Mouse (Mus musculus): ENCODE measurements around the gene Dao. TPM values are rescaled to one million over a fixed set of nuclear protein-coding genes. Genes with fewer than 3 reads are reported as not detected.

Gene Dao
- total RNA-seq, 2 experiments from 2014 or later = not detected

DNA sequence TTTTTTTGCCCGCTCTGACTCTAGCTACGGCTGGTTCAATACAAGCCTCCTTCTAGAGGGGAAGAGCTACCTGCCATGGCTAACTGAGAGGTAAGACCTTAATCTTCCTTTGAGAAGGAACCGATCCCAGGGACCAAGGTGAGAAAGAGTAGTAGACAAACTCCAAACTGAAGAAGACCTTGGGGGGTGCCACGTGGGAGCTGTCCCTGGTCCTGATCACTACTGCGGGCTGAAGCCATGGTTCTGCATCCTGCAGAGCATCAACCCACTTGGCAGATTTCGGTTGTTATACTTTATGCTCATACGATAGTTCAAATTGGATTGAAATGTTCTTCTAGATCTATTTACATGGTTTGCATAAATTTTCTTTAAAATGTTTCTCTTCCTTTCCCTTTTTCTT is 11.6 kb downstream of the Dao start:
- no peak for DNase-seq
- intact Hi-C loops (cut with DNase I) = no loop called here

DNA sequence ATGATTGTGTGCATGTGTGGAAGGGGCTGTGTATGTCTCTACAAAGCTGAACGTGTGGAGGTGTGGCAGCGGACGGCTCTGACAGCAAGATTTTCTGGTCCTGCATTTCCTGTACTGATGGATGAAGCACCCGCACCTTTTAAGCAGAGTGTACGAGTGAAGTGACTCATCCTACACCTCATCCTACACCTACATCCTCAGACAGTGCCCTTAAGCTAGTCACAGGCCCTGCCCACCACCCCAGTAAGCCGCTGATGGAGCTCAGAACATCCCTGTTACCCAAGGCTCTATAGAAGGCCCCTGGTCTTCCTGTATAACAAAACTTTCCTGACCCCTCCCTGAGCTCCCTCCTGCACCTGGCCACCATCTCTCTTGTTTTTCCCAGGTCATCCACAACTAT is 20.9 kb downstream of the Dao start:
- no peak for DNase-seq
- intact Hi-C loops (cut with DNase I) = no loop called here

DNA sequence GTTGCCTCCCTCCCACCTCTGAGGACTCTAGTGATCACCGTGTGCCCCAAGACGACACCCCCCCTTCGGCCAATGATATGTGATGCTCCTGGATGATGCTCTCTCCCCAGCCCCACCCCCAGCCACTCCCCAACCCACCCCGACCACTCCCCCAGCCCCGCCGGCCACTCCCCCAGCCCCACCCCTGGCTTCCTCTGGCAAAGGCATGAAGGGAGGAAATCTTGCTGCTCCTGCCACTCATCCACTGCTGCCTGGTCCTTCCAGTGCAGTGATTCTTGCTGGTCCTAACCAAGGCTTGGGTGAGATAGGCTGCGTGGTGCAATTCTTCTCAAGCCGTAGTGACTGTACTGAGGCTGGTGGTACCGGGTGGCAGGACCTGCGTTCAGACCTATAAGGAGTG is 21.4 kb downstream of the Dao start:
- intact Hi-C loops (cut with DNase I) = no loop called here
- DNase-seq = no peak

DNA sequence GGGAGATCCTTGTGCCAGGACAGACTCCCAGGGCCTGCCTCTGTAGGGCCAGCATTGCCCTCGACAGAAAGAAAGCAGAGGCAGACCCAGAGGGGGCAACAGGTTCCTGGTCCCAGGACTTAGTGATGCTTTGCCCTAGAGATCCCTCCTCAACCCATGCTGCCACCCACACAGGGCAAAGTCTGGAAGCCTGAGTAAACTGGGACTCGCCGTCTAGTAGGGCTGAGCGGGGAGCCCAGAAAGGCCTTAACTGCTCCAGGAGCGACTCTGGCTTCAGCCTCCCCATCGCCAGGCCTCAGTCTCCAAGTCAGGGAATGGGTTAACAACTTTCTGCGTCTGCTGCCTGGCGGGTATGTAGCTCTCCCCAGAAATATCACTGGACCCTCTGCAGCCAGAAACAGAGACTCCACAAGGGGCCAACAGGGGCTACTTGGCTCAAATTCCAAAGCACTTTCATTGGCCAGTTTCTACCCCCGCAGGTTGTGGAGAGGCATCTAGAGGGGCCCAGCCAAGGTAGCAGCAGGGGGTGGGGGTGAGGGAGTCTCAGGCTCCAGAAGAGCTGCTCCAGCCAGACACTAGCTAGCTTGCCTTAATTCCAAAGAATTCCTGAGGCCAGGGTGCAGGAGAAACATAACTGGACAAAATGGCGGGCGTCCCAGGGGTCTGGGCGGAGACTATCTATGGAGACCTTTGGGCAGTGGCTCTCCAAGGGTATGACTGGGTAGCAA is 23.9 kb downstream of the Dao start:
- intact Hi-C loops (cut with DNase I) = no loop called here
- no peak for DNase-seq

DNA sequence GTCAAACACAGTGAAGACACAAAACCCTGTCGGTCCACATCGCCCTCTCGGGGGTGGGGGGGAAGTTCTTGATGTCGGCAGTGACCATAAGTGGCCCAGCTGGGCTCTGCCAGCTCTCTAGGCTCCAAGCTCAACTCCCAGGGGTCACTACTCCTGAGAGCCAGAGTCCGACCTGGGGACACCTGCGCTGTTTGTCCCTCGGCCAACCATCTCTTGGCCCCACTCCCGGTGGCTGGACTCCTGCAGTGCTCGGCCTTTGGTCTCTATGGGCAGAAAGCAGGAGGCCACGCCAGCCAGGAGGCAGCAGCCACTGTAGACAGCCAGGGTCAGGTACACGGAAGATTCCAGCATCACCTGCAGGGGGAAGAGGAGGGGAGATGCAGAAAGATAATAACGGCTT is 24.6 kb downstream of the Dao start:
- no peak for DNase-seq
- intact Hi-C loops (cut with DNase I) = no loop called here

DNA sequence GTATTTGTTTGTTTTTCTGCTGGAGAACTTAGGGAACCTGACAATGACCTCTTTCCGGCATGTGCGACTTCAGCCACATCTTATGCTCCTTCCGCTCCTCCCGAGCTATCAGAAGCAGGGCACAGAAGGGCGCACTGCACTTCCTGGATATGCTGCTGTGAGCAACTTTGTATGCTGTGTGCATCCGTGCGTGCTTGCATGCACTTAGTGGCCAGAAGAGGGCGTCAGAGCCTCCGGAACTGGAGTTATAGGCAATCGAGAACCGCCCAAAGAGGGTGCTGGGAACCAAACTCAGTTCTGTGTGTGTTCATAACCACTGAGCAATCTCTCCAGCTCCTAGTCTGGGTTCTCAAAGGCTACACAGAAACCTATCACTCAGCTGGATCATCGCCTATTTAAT is 27.1 kb downstream of the Dao start:
- intact Hi-C loops (cut with DNase I) = no loop called here
- DNase-seq = no peak

DNA sequence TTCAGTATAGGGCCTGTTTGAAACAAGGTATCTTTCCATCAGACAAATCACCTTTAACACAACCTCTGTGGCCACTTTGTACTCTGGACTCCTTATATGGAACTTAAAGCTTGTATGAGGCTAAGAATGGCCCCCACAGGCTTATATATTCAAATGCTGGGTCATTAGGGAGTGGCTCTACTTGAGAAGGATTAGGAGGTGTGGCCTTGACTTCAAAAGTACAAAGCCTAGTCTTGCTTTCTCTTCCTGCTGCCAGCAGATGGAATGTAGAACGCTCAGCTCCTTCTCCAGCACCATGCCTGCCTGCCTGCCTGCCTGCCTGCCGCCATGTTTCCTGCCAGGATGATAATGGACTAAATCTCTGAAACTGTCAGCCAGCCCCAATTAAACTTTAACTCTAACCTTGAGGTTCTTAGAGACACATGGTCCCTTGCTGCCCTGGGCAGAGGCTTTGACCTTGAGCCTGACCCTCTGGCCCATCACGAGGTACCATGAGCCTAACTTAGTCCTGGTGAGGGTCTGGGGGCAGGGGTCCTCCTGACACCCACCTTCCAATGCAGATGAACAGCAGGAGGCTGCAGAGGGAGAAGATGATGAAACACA is 28.8 kb downstream of the Dao start:
- intact Hi-C loops (cut with DNase I) = no loop called here
- no peak for DNase-seq

DNA sequence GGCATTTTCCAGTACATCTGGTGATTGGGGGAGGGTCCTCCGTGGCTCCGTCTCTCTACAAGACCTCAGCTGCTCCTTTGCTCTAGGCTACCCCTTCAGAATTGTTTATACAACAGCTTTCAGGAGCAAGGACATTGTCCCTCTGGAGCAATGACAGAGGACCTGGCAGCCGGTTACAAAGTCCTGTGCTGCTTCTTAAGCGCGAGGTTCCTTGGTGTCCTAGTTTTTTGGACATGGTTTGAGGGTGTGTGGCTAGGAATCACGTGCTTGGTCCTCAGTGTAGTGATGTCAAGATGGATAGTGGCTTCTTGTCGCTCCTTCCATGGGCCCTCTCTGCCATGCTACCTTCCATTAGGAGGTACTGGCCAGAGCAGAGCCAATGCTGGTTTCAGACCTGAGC is 30.9 kb downstream of the Dao start:
- intact Hi-C loops (cut with DNase I) = no loop called here
- DNase-seq = no peak

DNA sequence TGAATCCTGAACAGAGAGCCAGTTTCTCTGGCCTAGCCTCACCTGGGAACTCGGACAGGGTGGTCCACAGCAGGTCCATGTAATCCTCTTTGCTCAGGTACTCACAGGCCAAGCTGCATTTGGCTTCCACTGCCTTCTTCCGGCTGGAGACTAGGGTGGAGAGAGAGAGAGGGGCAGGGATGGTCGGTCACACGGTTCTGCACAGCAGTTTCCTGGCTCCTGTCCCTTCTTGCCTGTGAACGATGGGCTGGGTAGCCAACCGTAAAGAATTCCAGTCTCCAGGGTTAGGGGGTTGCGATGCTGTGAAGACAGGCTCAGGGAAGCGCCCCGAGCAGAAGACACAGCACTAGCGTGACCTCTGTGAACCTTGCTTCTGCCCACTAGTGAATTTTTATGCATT is 31.6 kb downstream of the Dao start:
- intact Hi-C loops (cut with DNase I) = no loop called here
- DNase-seq = no peak

DNA sequence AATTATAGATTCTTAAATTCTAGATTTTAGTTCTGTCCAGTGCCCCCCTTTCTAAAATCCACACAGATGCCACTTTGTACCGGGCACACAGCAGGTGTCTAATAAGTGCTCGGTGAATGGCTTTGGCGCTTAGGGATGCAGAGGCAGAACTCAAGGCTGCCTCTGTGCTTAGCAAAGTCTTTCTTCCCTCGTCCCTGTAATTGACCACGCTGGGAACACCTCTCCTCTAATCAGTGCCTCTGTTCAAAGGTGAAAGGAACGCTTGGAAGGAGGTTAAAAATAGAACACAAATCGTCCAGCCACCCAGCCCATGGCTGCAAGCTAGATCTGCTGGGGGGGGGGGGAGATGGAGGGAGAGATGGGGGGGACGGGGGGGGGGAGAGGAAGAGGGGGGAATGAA is 37.0 kb downstream of the Dao start:
- no peak for DNase-seq
- intact Hi-C loops (cut with DNase I) = no loop called here

DNA sequence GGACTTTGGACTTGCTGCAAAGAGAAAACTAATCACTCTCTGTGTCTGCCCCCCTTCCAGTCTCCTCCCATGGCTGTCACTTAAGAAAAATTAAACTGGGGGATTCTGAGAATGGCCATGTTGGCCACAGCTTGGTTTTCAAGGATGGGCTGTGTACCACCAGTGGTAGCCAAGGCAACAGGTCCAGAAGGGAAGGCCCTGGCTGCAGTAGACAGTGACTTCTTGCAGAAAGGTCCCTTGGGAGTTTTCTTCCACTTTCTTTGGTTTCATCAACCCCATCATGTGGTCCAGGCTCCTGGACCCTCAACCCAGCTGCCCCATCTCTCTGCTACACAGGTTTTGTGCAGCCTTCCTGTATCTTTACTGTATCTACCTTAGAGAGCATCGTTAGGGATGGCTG is 37.4 kb downstream of the Dao start:
- intact Hi-C loops (cut with DNase I) = no loop called here

DNA sequence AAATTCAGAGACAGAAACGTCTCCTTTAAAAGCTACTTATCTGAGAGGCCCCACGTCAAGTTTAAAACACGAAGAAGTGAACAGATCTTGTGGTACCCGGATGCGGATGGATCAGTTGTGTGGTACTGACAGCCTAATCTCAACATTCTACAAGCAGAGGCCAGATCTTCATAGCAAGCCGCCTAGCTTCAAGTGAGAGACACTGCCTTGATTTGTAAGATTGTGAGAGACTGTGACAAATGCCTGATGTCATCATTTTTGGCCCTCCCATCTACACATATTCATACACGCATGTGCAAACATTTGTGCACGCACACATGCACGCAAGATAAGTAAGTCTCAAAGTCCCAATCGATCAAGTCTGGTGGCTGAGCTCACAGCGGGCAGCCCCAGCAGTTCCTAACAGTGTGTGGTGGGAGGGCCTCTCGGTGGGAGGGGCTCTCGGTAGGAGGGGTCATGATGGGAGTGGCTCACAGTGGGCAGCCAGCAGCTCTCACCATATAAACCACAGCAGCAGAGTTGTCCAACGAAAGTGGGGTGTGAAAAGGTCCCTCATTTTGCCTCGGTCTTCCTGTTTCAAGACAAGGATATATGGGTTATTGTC is 37.9 kb downstream of the Dao start:
- intact Hi-C loops (cut with DNase I) = no loop called here
- DNase-seq = peak in 1 of 2 experiments; percentile 7

More for the DNA sequence above, 37.4 kb downstream of the Dao start:
- no peak for DNase-seq

DNA sequence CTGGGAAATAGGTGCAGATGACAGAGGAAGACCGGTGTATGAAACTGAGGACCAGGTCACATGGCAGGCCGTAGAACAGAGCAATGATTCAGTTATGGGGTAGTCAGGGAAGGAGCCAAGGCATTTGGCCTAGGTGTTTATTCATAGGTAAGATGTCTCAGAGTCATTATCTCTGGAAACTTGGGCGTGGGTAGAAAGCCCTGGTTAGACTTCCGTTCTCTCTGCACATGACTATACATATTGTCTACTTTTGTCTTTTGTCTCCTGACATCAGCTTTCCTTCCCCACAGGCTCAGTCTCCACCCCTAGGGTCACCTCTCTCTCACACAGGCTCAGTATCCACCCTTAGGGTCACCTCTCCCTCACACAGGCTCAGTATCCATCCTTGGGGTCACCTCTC is 40.3 kb downstream of the Dao start:
- DNase-seq = no peak
- intact Hi-C loops (cut with DNase I) = loop anchor here (2.0 kb wide), 1 partner anchor 49 kb away; no protein-coding TSS in a partner anchor

DNA sequence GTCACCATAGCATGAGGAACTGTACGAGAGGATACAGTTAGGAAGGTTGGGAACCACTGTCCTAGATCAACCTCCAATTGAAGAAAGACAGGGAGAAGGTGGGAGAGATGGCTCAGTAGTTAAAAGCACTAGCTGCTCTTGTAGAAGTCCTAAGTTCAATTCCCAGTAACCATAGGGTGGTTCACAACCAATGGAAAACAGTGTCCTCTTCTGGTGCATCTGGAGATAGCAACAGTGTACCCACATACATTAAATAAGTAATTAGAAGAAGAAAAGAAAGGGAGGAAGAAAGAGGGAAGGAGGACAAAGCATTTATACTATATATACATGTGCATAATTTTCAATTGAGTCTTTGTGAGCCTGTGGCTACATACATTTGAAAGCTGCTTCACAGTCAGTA is 41.6 kb downstream of the Dao start:
- intact Hi-C loops (cut with DNase I) = loop anchor here (1.0 to 5.0 kb wide), 3 partner anchors 50 to 193 kb away; no protein-coding TSS in a partner anchor
- no peak for DNase-seq

DNA sequence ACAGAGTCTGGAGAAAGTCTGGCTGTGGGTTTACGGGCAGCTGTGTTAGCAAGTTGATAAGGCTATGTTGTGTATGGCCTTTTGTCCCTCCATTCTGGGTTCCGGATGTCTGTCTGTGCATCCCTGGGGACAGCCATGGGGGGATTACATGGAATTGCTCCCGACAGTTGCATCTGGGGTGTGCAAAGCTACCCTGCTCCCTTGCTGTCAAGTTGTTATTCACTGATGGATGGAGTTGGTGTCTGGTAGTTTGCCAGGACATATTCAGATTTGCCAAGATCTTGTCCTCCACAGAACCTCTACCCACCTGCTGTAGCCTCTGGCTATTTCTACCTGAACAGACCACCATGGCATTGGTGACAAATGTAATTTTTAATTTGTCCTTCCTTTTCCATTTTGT is 42.6 kb downstream of the Dao start:
- DNase-seq = no peak
- intact Hi-C loops (cut with DNase I) = loop anchor here (5.0 kb wide), 1 partner anchor 194 kb away; no protein-coding TSS in a partner anchor

DNA sequence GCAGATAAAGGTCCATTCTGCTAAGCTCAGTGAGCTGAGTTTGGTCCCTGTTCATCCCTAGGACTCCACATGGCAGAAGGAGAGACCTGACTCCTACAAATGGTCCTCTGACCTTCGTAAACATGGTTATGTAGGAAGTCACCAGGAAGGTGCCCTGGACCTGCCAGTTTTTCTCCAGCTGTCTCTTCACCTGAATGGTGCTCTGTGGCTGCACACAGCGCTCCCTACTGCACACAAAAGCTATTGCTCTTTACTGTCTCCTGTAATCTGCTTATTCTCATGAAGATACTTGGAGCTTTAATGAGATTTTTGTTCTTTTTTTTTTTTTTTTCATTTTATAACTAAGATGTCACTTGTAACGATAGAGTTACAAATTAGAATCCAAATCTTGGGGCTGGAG is 43.1 kb downstream of the Dao start:
- no peak for DNase-seq
- intact Hi-C loops (cut with DNase I) = loop anchor here (1.0 to 5.0 kb wide), 2 partner anchors 194 to 263 kb away; no protein-coding TSS in a partner anchor

DNA sequence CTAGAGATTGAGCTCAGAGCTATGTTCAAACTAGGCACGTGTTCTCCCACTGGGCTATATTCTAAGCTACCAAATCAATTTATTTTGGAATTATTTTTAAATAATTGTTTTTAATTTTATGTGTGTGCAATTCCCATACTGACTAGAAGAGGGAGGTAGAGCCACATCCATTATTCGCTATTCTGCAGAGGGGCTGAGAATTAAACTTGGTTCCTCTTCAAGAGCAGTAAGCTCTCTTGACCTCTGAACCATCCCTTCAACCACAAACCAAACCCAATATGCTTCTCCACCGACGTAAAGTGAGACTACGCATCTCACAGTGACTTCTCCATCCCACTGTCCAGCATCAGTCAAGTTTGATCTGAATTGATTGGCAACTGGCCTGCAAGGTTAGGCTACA is 43.7 kb downstream of the Dao start:
- intact Hi-C loops (cut with DNase I) = loop anchor here (1.0 to 5.0 kb wide), 2 partner anchors 195 to 262 kb away; no protein-coding TSS in a partner anchor
- no peak for DNase-seq

DNA sequence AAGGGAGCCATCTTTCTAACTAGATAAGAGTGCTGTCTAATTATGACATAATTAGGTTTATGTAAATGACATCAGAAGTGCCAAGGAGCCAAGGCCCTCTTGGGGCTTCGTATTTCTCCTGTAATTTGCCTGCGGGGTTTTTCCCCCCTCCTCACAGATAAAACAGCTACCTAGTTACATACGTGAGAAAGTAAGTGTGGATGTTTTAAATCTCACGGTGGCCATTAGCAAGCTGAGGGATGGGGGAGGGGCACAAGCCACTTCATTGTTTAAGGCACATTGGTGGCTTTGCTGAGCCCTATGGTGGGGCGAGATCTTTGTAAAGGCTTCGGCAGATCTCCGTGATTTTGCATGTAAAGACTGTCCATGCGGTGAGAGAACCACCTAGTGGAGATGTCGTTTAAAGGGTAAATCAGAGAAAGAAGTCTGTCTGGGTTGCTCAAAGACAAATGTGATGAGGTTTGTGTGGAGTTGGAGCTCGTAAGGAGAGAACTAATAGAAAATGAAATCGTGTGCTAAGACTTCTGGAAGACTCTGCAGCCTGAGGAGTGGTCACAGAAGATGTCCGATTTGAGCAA is 45.3 kb downstream of the Dao start:
- intact Hi-C loops (cut with DNase I) = loop anchor here (5.0 kb wide), 1 partner anchor 197 kb away; no protein-coding TSS in a partner anchor

DNA sequence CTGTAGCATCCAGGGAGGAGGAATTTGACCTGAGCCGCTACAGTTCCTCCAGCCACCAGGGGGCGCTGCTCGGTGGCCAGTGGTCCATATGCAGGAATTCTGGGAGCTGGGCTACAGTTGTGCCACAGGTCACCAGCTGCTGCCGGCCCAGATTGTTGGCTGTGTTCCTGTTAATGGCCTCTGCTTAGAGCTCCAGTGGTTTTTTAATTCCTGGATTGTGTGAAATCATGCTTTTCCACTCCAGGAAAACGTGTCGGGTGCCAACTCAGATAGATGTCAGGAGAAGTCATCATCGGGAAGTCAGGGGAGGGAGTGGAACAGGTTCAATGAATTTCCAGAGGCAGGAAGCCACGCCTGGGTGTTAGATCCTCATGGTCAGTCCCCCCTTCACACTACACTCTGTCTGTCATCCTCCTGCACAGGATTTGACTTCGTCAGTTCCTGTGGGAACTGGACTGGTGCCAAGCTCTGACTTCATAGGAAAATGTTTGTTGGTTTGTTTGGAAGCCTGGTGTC is 48.8 kb downstream of the Dao start:
- intact Hi-C loops (cut with DNase I) = loop anchor here (1.0 to 5.0 kb wide), 3 partner anchors 48 to 257 kb away; no protein-coding TSS in a partner anchor
- peak; percentile 77 to 84 for DNase-seq

More for the DNA sequence above, 45.3 kb downstream of the Dao start:
- no peak for DNase-seq

DNA sequence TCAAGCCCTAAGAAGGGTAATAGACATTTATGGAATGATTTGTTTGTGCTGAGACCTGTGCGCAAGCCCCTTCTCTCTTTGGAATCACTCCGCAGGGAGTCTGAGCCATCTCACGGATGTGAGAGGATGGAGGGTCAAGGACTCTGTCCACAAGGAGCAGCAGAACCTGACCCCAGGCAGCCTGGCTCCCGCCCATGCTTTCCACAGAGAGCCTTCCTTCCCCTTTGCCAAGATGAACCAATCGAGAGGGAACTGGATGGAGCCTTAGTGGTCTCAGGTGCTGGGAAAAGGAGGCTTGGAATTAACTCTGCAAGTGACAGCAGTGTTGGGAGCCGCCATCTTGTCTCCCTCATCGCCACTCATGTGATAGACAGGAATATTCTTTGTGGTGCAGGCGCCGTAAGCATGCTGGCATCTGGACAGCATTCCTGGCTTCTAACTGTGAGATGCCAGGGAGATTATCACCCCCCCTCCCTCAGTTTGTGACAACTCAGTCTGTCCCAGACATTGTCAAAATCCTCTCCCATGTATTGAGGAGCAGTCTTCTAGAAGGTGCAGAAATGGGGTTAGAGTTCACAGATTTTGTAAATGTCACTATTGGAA is 53.7 kb downstream of the Dao start:
- intact Hi-C loops (cut with DNase I) = no loop called here

DNA sequence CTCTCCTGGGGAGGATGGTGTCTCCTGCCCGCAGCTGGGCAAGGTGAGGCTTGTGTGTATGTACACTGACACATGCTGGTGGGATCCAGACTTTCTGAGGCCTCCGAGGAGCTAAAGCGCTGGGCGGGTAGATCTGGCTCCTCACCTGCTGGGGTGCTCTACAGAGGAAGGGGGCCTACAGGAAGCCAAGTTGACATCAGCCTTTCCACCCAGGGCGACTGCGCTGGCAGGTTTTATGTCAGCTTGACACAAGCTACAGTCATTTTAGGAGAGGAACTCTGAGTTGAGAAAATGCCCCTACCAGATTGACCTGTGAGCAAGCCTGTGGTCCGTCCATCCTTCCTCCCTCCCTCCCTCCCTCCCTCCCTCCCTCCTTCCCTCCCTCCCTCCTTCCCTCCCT is 58.2 kb downstream of the Dao start:
- DNase-seq = no peak
- intact Hi-C loops (cut with DNase I) = no loop called here

More for the DNA sequence above, 53.7 kb downstream of the Dao start:
- no peak for DNase-seq

Data from heart, postnatal 36 days (tissue).